Mouse (Mus musculus): ENCODE results near the gene Phkb. TPM values are rescaled to one million over a fixed set of nuclear protein-coding genes. Genes with fewer than 3 reads are reported as not detected.

The Phkb gene
- total and polyA plus RNA-seq, 2 experiments from 2014 or later: 21.3 to 30.9 TPM

DNA sequence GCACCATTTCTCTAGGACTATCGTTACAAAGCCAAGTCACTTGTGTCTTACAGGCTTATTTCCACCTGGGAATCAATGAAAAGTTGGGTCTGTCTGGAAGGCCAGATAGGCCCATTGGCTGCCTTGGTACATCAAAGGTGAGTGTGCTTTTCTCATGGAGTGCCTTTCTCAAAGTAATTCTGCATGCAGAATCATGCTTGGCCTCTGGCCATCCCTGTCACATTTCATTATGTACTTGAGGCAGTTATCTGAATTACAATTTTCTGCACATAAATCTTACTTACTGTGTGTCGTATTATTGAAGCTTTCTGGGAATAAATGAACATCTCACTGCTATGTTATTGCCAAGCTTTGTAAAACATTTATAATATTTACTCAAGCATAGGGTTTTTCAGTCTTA is 176.0 kb downstream of the Phkb start:
- TF ChIP-seq CTCF (IDR thresholded peaks at IDR 0.05; ENCODE audit: low read depth): no peak
- no peaks in the 10 kb centered on the region for H3K4me1 ChIP-seq (ENCODE audit: insufficient read depth)
- H3K36me3 ChIP-seq (ENCODE audit: insufficient read depth): 0 out of 2 replicates have a peak, but pooled peaks cover 3% of the 10 kb centered on the region
- DNase-seq: no peak
- 68% methylated on average over 2 of the region's 2 CpGs for WGBS
- H3K27ac ChIP-seq (ENCODE audit: low read depth, low read length): no peak overlapping the region
- no peaks in the 10 kb centered on the region for H3K27me3 ChIP-seq (ENCODE audit: insufficient read depth, low read length)
- no peak overlapping the region for H3K4me3 ChIP-seq (ENCODE audit: low read depth, low read length)
- H3K9me3 ChIP-seq (ENCODE audit: low read length): no peaks in the 10 kb centered on the region
- H3K4me2 ChIP-seq (ENCODE audit: low read depth): no peak overlapping the region
- no peak overlapping the region for H3K9ac ChIP-seq
- ATAC-seq: no peak

DNA sequence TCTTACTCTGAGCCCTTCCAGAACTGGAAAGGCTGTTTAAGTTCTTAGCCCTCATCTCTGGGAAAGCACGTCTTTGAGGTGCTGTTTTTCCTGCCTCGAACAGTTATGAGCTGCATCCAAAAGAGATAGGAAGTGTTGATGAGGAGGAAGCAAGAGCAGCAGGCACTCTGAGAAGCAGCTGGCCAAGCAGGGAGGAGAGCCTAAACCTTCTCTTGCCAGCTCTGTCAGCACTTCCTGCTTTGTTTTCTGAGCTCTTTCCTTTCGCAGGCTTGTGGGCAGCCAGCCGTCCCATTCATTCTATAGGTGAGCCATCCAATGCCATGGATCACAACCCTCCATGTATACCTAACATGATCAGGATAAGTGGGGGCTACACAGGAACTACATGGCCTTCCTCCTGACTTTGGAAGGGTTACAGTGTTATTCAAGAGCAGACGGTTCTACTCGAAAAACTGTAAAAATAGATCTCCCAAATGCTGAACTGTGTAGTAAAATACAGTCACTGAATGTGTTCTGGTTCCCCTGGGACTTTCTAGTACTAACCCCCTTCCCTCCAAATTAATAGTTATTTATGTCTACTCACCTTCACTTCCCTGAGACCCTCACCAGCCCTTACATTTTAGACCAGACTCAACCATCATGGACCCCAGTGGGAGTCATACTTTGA is 188.0 kb downstream of the Phkb start:
- H3K27me3 ChIP-seq (ENCODE audit: insufficient read depth, low read length): no peaks in the 10 kb centered on the region
- no peaks in the 10 kb centered on the region for H3K36me3 ChIP-seq (ENCODE audit: insufficient read depth)
- H3K9ac ChIP-seq: no peak overlapping the region
- WGBS: 56% methylated on average over 6 of the region's 6 CpGs
- no peaks in the 10 kb centered on the region for H3K9me3 ChIP-seq (ENCODE audit: low read length)
- DNase-seq (peak; percentile 79), ATAC-seq (peak; percentile 82)
- H3K4me2 ChIP-seq (ENCODE audit: low read depth): no peak overlapping the region
- no peak for TF ChIP-seq CTCF (IDR thresholded peaks at IDR 0.05; ENCODE audit: low read depth)
- peak overlapping the region; percentile 80 for H3K27ac ChIP-seq (ENCODE audit: low read depth, low read length)
- peaks cover 5% of the 10 kb centered on the region; the same call in 1 of the 2 replicates for H3K4me1 ChIP-seq (ENCODE audit: insufficient read depth)
- no peak overlapping the region for H3K4me3 ChIP-seq (ENCODE audit: low read depth, low read length)

DNA sequence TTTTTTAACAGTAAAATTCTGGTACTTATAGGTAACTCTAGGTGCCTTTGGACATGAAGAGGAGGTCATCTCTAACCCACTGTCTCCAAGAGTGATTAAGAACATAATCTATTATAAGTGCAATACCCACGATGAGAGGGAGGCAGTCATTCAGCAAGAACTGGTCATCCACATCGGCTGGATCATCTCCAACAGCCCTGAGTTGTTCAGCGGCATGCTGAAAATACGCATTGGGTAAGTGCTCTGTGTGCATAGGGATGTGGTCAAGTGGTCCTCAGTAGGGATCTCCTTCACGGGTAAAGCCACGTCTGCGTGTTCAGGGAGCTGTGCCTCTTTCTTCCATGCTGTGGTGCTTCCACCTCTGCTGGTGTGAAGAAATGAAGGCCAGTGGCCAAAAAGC is 188.7 kb downstream of the Phkb start:
- DNase-seq: no peak
- WGBS: 89% methylated on average over 7 of the region's 7 CpGs
- ATAC-seq: no peak
- H3K4me1 ChIP-seq (ENCODE audit: insufficient read depth): peaks cover 5% of the 10 kb centered on the region; the same call in 1 of the 2 replicates
- no peaks in the 10 kb centered on the region for H3K9me3 ChIP-seq (ENCODE audit: low read length)
- H3K27me3 ChIP-seq (ENCODE audit: insufficient read depth, low read length): no peaks in the 10 kb centered on the region
- peak overlapping the region; percentile 54 for H3K27ac ChIP-seq (ENCODE audit: low read depth, low read length)
- H3K9ac ChIP-seq: no peak overlapping the region
- no peak overlapping the region for H3K4me2 ChIP-seq (ENCODE audit: low read depth)
- no peak for TF ChIP-seq CTCF (IDR thresholded peaks at IDR 0.05; ENCODE audit: low read depth)
- H3K4me3 ChIP-seq (ENCODE audit: low read depth, low read length): no peak overlapping the region
- no peaks in the 10 kb centered on the region for H3K36me3 ChIP-seq (ENCODE audit: insufficient read depth)

DNA sequence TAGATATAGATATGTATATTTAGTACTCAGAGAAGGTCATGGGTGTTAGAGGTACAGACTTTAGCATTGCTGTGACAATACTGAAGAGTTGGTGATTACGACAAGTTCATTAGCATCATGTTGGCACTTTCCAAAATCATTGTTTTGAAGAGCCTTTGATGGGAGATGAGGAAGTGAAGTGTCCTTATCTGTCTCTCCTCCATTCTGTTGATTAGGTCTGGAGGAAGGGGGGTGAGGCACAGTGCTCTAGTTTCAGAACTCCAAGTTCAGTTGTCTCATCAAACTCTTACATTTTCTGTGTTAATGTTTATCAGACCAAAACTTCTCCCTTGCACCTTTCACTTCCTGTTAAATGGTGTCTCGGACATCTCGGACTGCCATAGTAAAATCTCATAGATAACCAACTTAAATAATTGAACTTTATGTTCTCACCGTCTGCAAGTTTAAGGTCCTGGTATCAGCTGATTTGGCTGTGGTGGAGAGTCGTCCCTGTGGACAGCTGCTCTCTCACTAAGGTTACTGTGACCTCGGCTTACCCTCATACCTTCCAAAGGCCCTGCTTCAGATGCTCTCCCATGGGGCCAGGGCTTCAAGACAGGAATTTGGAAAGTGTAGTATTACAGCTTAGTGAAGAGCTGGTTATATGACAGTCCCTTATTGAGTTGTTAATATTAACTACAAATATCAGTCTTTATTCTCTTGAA is 194.1 kb downstream of the Phkb start:
- H3K36me3 ChIP-seq (ENCODE audit: insufficient read depth): no peaks in the 10 kb centered on the region
- no peak overlapping the region for H3K9ac ChIP-seq
- no peak overlapping the region for H3K27ac ChIP-seq (ENCODE audit: low read depth, low read length)
- no peak for DNase-seq
- no peaks in the 10 kb centered on the region for H3K4me1 ChIP-seq (ENCODE audit: insufficient read depth)
- H3K4me2 ChIP-seq (ENCODE audit: low read depth): no peak overlapping the region
- no peaks in the 10 kb centered on the region for H3K27me3 ChIP-seq (ENCODE audit: insufficient read depth, low read length)
- no peaks in the 10 kb centered on the region for H3K9me3 ChIP-seq (ENCODE audit: low read length)
- no peak for TF ChIP-seq CTCF (IDR thresholded peaks at IDR 0.05; ENCODE audit: low read depth)
- no peak overlapping the region for H3K4me3 ChIP-seq (ENCODE audit: low read depth, low read length)
- 90% methylated on average over 6 of the region's 6 CpGs for WGBS
- ATAC-seq: no peak

DNA sequence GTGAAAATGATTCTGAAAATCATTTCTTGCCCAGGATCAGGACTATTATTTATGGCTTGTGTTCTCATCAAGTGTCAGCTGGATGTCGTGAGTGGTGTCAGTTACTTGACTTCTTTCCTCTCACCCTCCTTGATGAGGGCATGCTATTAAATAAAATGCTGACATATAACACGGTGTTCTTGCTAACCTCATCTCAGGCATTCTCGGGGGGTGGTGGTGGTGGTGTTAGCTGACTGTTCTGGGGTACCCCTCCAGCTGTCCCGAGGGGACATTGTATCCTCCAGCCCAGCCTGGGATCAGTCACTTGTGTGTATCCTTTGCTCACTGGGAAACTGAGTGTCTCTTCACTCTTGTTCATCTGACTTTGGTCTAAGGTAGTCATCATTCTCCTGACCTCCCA is 194.6 kb downstream of the Phkb start:
- H3K9me3 ChIP-seq (ENCODE audit: low read length): no peaks in the 10 kb centered on the region
- H3K36me3 ChIP-seq (ENCODE audit: insufficient read depth): no peaks in the 10 kb centered on the region
- no peaks in the 10 kb centered on the region for H3K27me3 ChIP-seq (ENCODE audit: insufficient read depth, low read length)
- ATAC-seq (no peak), DNase-seq (no peak)
- no peak overlapping the region for H3K9ac ChIP-seq
- no peak for TF ChIP-seq CTCF (IDR thresholded peaks at IDR 0.05; ENCODE audit: low read depth)
- no peak overlapping the region for H3K4me2 ChIP-seq (ENCODE audit: low read depth)
- H3K4me3 ChIP-seq (ENCODE audit: low read depth, low read length): no peak overlapping the region
- H3K27ac ChIP-seq (ENCODE audit: low read depth, low read length): no peak overlapping the region
- no peaks in the 10 kb centered on the region for H3K4me1 ChIP-seq (ENCODE audit: insufficient read depth)
- WGBS: 90% methylated on average over 4 of the region's 4 CpGs

DNA sequence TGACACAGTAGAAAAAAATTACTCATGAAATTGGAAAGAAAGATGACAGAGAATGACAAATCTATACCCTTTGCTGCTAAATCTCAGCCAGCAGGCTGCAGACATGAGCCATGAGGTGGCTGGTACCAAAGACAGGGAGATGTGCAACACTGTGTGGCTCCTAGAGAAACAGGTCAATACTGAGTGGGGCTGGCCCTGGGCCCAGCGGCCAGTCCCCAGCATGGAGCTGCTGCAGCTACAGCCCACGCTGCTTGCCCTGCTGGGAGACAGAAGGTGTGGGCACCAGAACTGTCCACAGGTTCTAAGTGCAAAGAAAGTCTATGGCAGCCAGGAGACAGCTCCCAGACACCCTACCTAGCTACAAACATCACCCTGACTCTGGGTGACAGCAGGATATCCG is 197.7 kb downstream of the Phkb start:
- no peaks in the 10 kb centered on the region for H3K27me3 ChIP-seq (ENCODE audit: insufficient read depth, low read length)
- H3K4me2 ChIP-seq (ENCODE audit: low read depth): no peak overlapping the region
- no peak overlapping the region for H3K4me3 ChIP-seq (ENCODE audit: low read depth, low read length)
- no peak for DNase-seq
- no peaks in the 10 kb centered on the region for H3K9me3 ChIP-seq (ENCODE audit: low read length)
- no peak overlapping the region for H3K9ac ChIP-seq
- 83% methylated on average over 3 of the region's 3 CpGs for WGBS
- peak; percentile 27; the same call in 1 of the 2 replicates for TF ChIP-seq CTCF (IDR thresholded peaks at IDR 0.05; ENCODE audit: low read depth)
- ATAC-seq: no peak
- no peaks in the 10 kb centered on the region for H3K4me1 ChIP-seq (ENCODE audit: insufficient read depth)
- H3K36me3 ChIP-seq (ENCODE audit: insufficient read depth): no peaks in the 10 kb centered on the region
- H3K27ac ChIP-seq (ENCODE audit: low read depth, low read length): no peak overlapping the region

DNA sequence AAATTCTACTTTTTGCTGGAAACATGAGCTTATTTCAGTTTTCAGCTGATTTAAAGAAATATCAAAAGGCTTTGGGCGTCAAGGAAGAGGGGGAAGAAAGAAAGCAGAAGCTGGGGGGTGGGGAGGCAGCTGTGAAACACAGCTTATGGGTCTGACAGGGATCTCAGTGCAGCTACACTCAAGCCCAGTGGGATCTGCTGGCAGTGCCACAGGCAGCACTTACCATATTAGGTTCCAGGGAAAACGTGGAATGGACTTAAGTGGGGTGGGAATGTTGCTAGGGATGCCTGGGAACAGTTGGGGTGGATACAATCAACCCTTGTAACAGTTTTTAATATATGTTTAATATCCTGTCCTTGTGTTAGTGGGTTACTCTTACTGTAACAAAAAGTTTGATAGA is 201.3 kb downstream of the Phkb start:
- no peaks in the 10 kb centered on the region; the same call in 1 of the 2 replicates for H3K4me1 ChIP-seq (ENCODE audit: insufficient read depth)
- WGBS: 19% methylated on average over 2 of the region's 2 CpGs
- no peak for DNase-seq

More for the DNA sequence above, 201.3 kb downstream of the Phkb start:
- H3K9ac ChIP-seq: no peak overlapping the region
- peak; percentile 55; the same call in 1 of the 2 replicates for ATAC-seq
- no peak overlapping the region for H3K4me2 ChIP-seq (ENCODE audit: low read depth)
- no peak overlapping the region for H3K4me3 ChIP-seq (ENCODE audit: low read depth, low read length)
- no peaks in the 10 kb centered on the region for H3K27me3 ChIP-seq (ENCODE audit: insufficient read depth, low read length)
- no peaks in the 10 kb centered on the region for H3K9me3 ChIP-seq (ENCODE audit: low read length)
- H3K27ac ChIP-seq (ENCODE audit: low read depth, low read length): no peak overlapping the region
- no peak for TF ChIP-seq CTCF (IDR thresholded peaks at IDR 0.05; ENCODE audit: low read depth)
- H3K36me3 ChIP-seq (ENCODE audit: insufficient read depth): no peaks in the 10 kb centered on the region

Data from forebrain, postnatal 0 days (tissue).